ENCODE assay signal across 8 mouse cellular contexts in genomic region chrX:104032756-104033155, GRCm38 (mm10). TPM values are rescaled to one million over a fixed set of nuclear protein-coding genes. Genes with fewer than 3 reads are reported as not detected.
A peak's percentile ranks its signal among the peaks of the same experiment; 100 is the strongest.
DNase-seq lines count a peak whose midpoint lies in the region; ATAC-seq and TF ChIP-seq lines count a peak whose summit lies in the region.

No protein-coding gene starts in this region.

- H3K4me1 ChIP-seq in heart, postnatal 0 days (ENCODE audit: control insufficient read depth, insufficient read depth): no peaks in the 10 kb centered on the region
- no peaks in the 10 kb centered on the region for H3K4me1 ChIP-seq in heart, embryonic 10.5 days
- H3K4me1 ChIP-seq in hindbrain, embryonic 10.5 days (replicated peaks): no peaks in the 10 kb centered on the region

- H3K4me3 ChIP-seq in heart, postnatal 0 days (ENCODE audit: low read depth, low read length): no peak overlapping the region
- no peak overlapping the region for H3K4me3 ChIP-seq in heart, embryonic 10.5 days
- H3K4me3 ChIP-seq in hindbrain, embryonic 10.5 days: no peak overlapping the region

- TF ChIP-seq CTCF in heart, postnatal 0 days (IDR thresholded peaks at IDR 0.05; ENCODE audit: low read depth): peak; percentile 15; the same call in 1 of the 2 replicates

- no peaks in the 10 kb centered on the region for H3K36me3 ChIP-seq in heart, postnatal 0 days (replicated peaks; ENCODE audit: control insufficient read depth, insufficient read depth, low read length)
- H3K36me3 ChIP-seq in heart, embryonic 10.5 days: no peaks in the 10 kb centered on the region
- no peaks in the 10 kb centered on the region for H3K36me3 ChIP-seq in hindbrain, embryonic 10.5 days

- no peaks in the 10 kb centered on the region for H3K9me3 ChIP-seq in heart, postnatal 0 days (replicated peaks; ENCODE audit: control insufficient read depth, low read length)
- no peaks in the 10 kb centered on the region for H3K9me3 ChIP-seq in heart, embryonic 10.5 days
- H3K9me3 ChIP-seq in hindbrain, embryonic 10.5 days: no peaks in the 10 kb centered on the region

- H3K27ac ChIP-seq in heart, postnatal 0 days (ENCODE audit: low read depth): no peak overlapping the region
- no peak overlapping the region for H3K27ac ChIP-seq in heart, embryonic 10.5 days
- H3K27ac ChIP-seq in hindbrain, embryonic 10.5 days: no peak overlapping the region

- H3K27me3 ChIP-seq in heart, postnatal 0 days (ENCODE audit: control insufficient read depth, insufficient read depth, low read length): no peaks in the 10 kb centered on the region
- no peaks in the 10 kb centered on the region for H3K27me3 ChIP-seq in heart, embryonic 10.5 days (ENCODE audit: insufficient read depth, poor library complexity, severe bottlenecking)
- H3K27me3 ChIP-seq in hindbrain, embryonic 10.5 days (ENCODE audit: insufficient read depth, poor library complexity, severe bottlenecking): peaks cover 58% of the 10 kb centered on the region

- WGBS in heart, postnatal 0 days: 33% methylated on average over 4 of the region's 4 CpGs
- 42% methylated on average over 4 of the region's 4 CpGs for WGBS in heart, embryonic 10.5 days
- WGBS in hindbrain, embryonic 10.5 days: 58% methylated on average over 4 of the region's 4 CpGs

- no peak overlapping the region for H3K4me2 ChIP-seq in heart, postnatal 0 days (ENCODE audit: low read depth, low read length)

- TF ChIP-seq EP300 in heart, postnatal 0 days (IDR thresholded peaks at IDR 0.05; ENCODE audit: low read depth): no peak

- H3K9ac ChIP-seq in heart, postnatal 0 days (replicated peaks; ENCODE audit: low read depth, low read length): no peak overlapping the region

- intact Hi-C loops in heart, postnatal 10 days (cut with DNase I): no loop called here

- ATAC-seq in heart, postnatal 0 days (ENCODE audit: insufficient read depth, low read depth): no peak

- DNase-seq in heart, postnatal 0 days (ENCODE audit: low spot score): no peak
- no peak for DNase-seq in heart, embryonic 10.5 days (ENCODE audit: low spot score)
- DNase-seq in right cerebral cortex, adult 18-20 months: peak; percentile 1
- DNase-seq in right cerebral cortex, postnatal 14 days: no peak
- DNase-seq in kidney, postnatal 36 days: peak; percentile 21 to 54
- DNase-seq in ovary, postnatal 14 days (ENCODE audit: low spot score): no peak
- no peak for DNase-seq in hindbrain, embryonic 10.5 days (ENCODE audit: low spot score)
- DNase-seq in heart, postnatal 10 days: no peak

RNA-seq across cellular contexts. Expression of gene Rlim, which starts 51.7 kb away (rescaled TPM):
- total RNA-seq in heart, postnatal 0 days (2014; rRNA removed; ENCODE audit: low replicate concordance): 21.6 and 29.4 TPM in 2 replicates
- polyA plus RNA-seq in heart, postnatal 0 days (2015; fragmentation: Nextera tagmentation; extraction: Ambion mirVana): 9.4 and 11.5 TPM in 2 replicates
- 33.4 and 34.6 TPM in 2 replicates for polyA plus RNA-seq in heart, embryonic 10.5 days (2016; fragmentation: Nextera tagmentation; extraction: Ambion mirVana)
- 27.5 and 37.0 TPM in 2 replicates for polyA plus RNA-seq in hindbrain, embryonic 10.5 days (2016; fragmentation: Nextera tagmentation; extraction: Ambion mirVana)
- 10 to 100 TPM; 38.6 TPM for total RNA-seq in heart, postnatal 10 days (2021)

Comparison
In these comparisons a context has a peak if more than half of its experiments do, and no peak if none do; other contexts are left out.
1. DNase-seq: peak in right cerebral cortex, adult 18-20 months (single experiment) and kidney, postnatal 36 days (2 of 2); none in heart, postnatal 0 days (single experiment), heart, embryonic 10.5 days (single experiment), right cerebral cortex, postnatal 14 days (single experiment), ovary, postnatal 14 days (single experiment), hindbrain, embryonic 10.5 days (single experiment) and heart, postnatal 10 days (0 of 2).